Comparison of ENCODE assay signal across 8 mouse cellular contexts in the genomic region with DNA sequence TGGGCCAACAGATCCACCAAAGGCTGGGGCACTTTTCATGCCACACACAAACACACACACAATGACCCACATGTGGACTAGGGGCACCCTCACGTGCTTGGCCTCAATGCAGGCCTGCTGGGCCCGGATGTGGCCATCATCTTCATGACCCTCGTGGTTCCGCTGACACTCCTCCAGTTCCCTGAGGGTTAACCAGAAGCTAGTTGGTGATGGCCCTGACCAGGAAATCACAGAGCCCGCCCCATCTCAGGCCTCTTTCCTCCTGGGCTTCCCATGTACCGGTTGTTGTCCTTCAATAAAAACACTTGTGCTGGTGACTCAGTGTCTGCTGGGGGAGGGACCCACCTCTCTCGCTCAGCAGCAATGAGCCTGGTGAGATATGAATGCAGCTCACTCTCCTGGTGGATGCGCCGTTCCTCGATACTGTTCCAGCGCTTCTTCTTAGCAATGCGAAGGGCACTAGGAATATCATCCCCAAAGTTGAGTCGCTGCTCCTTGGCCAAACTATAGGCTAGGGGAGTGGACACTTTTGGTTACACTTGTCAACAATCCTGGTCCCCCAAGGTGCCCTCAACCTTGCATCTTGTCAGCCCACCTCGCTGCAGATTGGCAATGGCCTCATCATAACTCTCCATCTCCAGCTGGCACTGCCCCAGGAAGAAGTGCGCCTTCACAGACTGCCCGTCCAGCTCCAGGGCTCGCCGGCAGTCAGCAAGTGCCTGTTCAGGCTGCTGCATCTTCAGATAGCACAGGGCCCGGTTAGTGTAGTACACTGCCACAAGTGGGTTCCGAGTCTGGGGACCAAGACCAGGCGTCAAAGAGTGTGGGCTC. TPM values are rescaled to one million over a fixed set of nuclear protein-coding genes. Genes with fewer than 3 reads are reported as not detected.
A peak's percentile ranks its signal among the peaks of the same experiment; 100 is the strongest.
DNase-seq lines count a peak whose midpoint lies in the region; ATAC-seq and TF ChIP-seq lines count a peak whose summit lies in the region.

No protein-coding gene starts in this region.

- peaks cover 52% of the 10 kb centered on the region for H3K36me3 ChIP-seq in forebrain, embryonic 14.5 days (ENCODE audit: control insufficient read depth, insufficient read depth, low read length)
- peaks cover 25% of the 10 kb centered on the region for H3K36me3 ChIP-seq in kidney, embryonic 16.5 days (ENCODE audit: insufficient read depth, low read length)
- H3K36me3 ChIP-seq in myocyte (ENCODE audit: control insufficient read depth, insufficient read depth) = no peaks in the 10 kb centered on the region

- H3K4me1 ChIP-seq in forebrain, embryonic 14.5 days (ENCODE audit: control insufficient read depth, insufficient read depth, low read length) = peaks cover 48% of the 10 kb centered on the region
- peaks cover 63% of the 10 kb centered on the region for H3K4me1 ChIP-seq in kidney, embryonic 16.5 days (ENCODE audit: insufficient read depth, low read length)

- DNase-seq in gastrocnemius, postnatal 14 days = peak; percentile 55
- DNase-seq in gastrocnemius, postnatal 4 days (ENCODE audit: low spot score in 2 of 2) = no peak
- peak; percentile 48 for DNase-seq in adipocyte (ENCODE audit: low spot score)
- DNase-seq in forebrain, embryonic 14.5 days (ENCODE audit: low spot score) = no peak
- DNase-seq in thymus, postnatal 25 days = no peak

- TF ChIP-seq POLR2A in myocyte (IDR thresholded peaks at IDR 0.05; ENCODE audit: insufficient read length, low read depth) = peak; percentile 3

- 63% methylated on average over 21 of the region's 21 CpGs for WGBS in forebrain, embryonic 14.5 days
- WGBS in kidney, embryonic 16.5 days = 48% methylated on average over 21 of the region's 21 CpGs

- H3K4me3 ChIP-seq in forebrain, embryonic 14.5 days (ENCODE audit: low read depth, low read length) = peak overlapping the region; percentile 86
- peak overlapping the region; percentile 82 for H3K4me3 ChIP-seq in kidney, embryonic 16.5 days (ENCODE audit: low read length)
- H3K4me3 ChIP-seq in myocyte = peak overlapping the region; percentile 52

- H3K9me3 ChIP-seq in forebrain, embryonic 14.5 days (replicated peaks; ENCODE audit: control insufficient read depth, low read length) = no peaks in the 10 kb centered on the region
- H3K9me3 ChIP-seq in kidney, embryonic 16.5 days (ENCODE audit: low read length) = no peaks in the 10 kb centered on the region

- peak overlapping the region; percentile 46 for H3ac ChIP-seq in myocyte (ENCODE audit: control insufficient read depth, insufficient read length)

- H3K27me3 ChIP-seq in forebrain, embryonic 14.5 days (replicated peaks; ENCODE audit: control insufficient read depth, insufficient read depth, low read length) = no peaks in the 10 kb centered on the region
- H3K27me3 ChIP-seq in kidney, embryonic 16.5 days (ENCODE audit: insufficient read depth, low read length) = no peaks in the 10 kb centered on the region
- no peaks in the 10 kb centered on the region for H3K27me3 ChIP-seq in myocyte (ENCODE audit: control insufficient read depth, insufficient read depth, insufficient read length)

- peaks cover 37% of the 10 kb centered on the region for H3K79me2 ChIP-seq in myocyte (ENCODE audit: control insufficient read depth, insufficient read depth)

- H3K9ac ChIP-seq in forebrain, embryonic 14.5 days (ENCODE audit: low read length) = peak overlapping the region; percentile 89
- H3K9ac ChIP-seq in kidney, embryonic 16.5 days (replicated peaks; ENCODE audit: low read length) = peak overlapping the region; percentile 88

- intact Hi-C loops in gastrocnemius, postnatal 14 days (cut with DNase I; ENCODE audit: low total_unique reads) = no loop called here

- no peak for ATAC-seq in forebrain, embryonic 14.5 days
- ATAC-seq in kidney, embryonic 16.5 days (ENCODE audit: low FRiP score, low TSS enrichment) = no peak
- no peak for ATAC-seq in granulocyte monocyte progenitor cell, adult 5-6 weeks (replicated peaks; ENCODE audit: poor library complexity, severe bottlenecking)

- peak overlapping the region; percentile 82; the same call in 1 of the 2 replicates for H3K27ac ChIP-seq in forebrain, embryonic 14.5 days (ENCODE audit: low read depth, low read length)
- H3K27ac ChIP-seq in kidney, embryonic 16.5 days (ENCODE audit: low read length) = peak overlapping the region; percentile 90

- H3K4me2 ChIP-seq in forebrain, embryonic 14.5 days (ENCODE audit: low read length) = peak overlapping the region; percentile 80
- H3K4me2 ChIP-seq in kidney, embryonic 16.5 days (replicated peaks; ENCODE audit: low read depth, low read length) = peak overlapping the region; percentile 95
- H3K4me2 ChIP-seq in myocyte (ENCODE audit: low read depth) = peak overlapping the region; percentile 94

TF ChIP-seq in myocyte, 11 proteins besides CTCF, POLR2A, EP300 and RAD21:
- peak; percentile 73 for TF ChIP-seq POLR2AphosphoS2 (IDR thresholded peaks at IDR 0.05; ENCODE audit: insufficient read length, low read depth)
- TF ChIP-seq MAX (IDR thresholded peaks at IDR 0.05; ENCODE audit: low read depth) = no peak

RNA-seq across cellular contexts. Expression of a gene that starts 1.5 kb away (rescaled TPM):
- 10 to 100 TPM; 80.2 to 81.3 TPM for total RNA-seq in gastrocnemius, postnatal 14 days (2021)
- 100 to 1,000 TPM; 116 to 134 TPM for total RNA-seq in gastrocnemius, postnatal 4 days (2021)
- 315 and 322 TPM in 2 replicates for polyA plus RNA-seq in forebrain, embryonic 14.5 days (2014; fragmentation: Nextera tagmentation; extraction: Ambion mirVana)
- 387 and 393 TPM in 2 replicates for polyA plus RNA-seq in kidney, embryonic 16.5 days (2015; fragmentation: Nextera tagmentation; extraction: Ambion mirVana)
- polyA plus RNA-seq in myocyte (2012; fragmentation: generic; extraction: Trizol) = 196 TPM
- total RNA-seq in granulocyte monocyte progenitor cell, adult 5-6 weeks (2014; fragmentation: Nextera tagmentation) = 112 and 131 TPM in 2 replicates
- total RNA-seq in granulocyte monocyte progenitor cell, adult 5-6 weeks (2017) = 99.3 and 101 TPM in 2 replicates

RNA-seq across cellular contexts. Expression of a gene that starts 3.0 kb away (rescaled TPM):
- 10 to 100 TPM; 20.3 to 23.6 TPM for total RNA-seq in gastrocnemius, postnatal 14 days (2021)
- 10 to 100 TPM; 31.6 to 32.4 TPM for total RNA-seq in gastrocnemius, postnatal 4 days (2021)
- 56.6 and 56.9 TPM in 2 replicates for polyA plus RNA-seq in forebrain, embryonic 14.5 days (2014; fragmentation: Nextera tagmentation; extraction: Ambion mirVana)
- polyA plus RNA-seq in kidney, embryonic 16.5 days (2015; fragmentation: Nextera tagmentation; extraction: Ambion mirVana) = 72.3 and 73.0 TPM in 2 replicates
- polyA plus RNA-seq in myocyte (2012; fragmentation: generic; extraction: Trizol) = 15.5 TPM
- total RNA-seq in granulocyte monocyte progenitor cell, adult 5-6 weeks (2014; fragmentation: Nextera tagmentation) = 19.5 and 23.1 TPM in 2 replicates
- total RNA-seq in granulocyte monocyte progenitor cell, adult 5-6 weeks (2017) = 15.2 and 23.4 TPM in 2 replicates

RNA-seq across cellular contexts. Expression of a gene that starts 5.4 kb away (rescaled TPM):
- total RNA-seq in gastrocnemius, postnatal 14 days (2021) = 10 to 100 TPM; 11.7 to 12.0 TPM
- total RNA-seq in gastrocnemius, postnatal 4 days (2021) = 1 to 10 TPM; 7.6 to 10.0 TPM
- polyA plus RNA-seq in forebrain, embryonic 14.5 days (2014; fragmentation: Nextera tagmentation; extraction: Ambion mirVana) = 33.6 and 35.4 TPM in 2 replicates
- 3.3 and 4.0 TPM in 2 replicates for polyA plus RNA-seq in kidney, embryonic 16.5 days (2015; fragmentation: Nextera tagmentation; extraction: Ambion mirVana)
- 0.67 TPM for polyA plus RNA-seq in myocyte (2012; fragmentation: generic; extraction: Trizol)
- 1.1 and 3.0 TPM in 2 replicates for total RNA-seq in granulocyte monocyte progenitor cell, adult 5-6 weeks (2014; fragmentation: Nextera tagmentation)
- not detected in 2 replicates for total RNA-seq in granulocyte monocyte progenitor cell, adult 5-6 weeks (2017)

RNA-seq across cellular contexts. Expression of a gene that starts 8.2 kb away (rescaled TPM):
- total RNA-seq in gastrocnemius, postnatal 14 days (2021) = 1 to 10 TPM; 9.1 to 9.2 TPM
- 10 to 100 TPM; 12.2 to 13.7 TPM for total RNA-seq in gastrocnemius, postnatal 4 days (2021)
- polyA plus RNA-seq in forebrain, embryonic 14.5 days (2014; fragmentation: Nextera tagmentation; extraction: Ambion mirVana) = 33.3 and 37.4 TPM in 2 replicates
- polyA plus RNA-seq in kidney, embryonic 16.5 days (2015; fragmentation: Nextera tagmentation; extraction: Ambion mirVana) = 33.1 and 35.3 TPM in 2 replicates
- 18.0 TPM for polyA plus RNA-seq in myocyte (2012; fragmentation: generic; extraction: Trizol)
- 12.5 and 16.9 TPM in 2 replicates for total RNA-seq in granulocyte monocyte progenitor cell, adult 5-6 weeks (2014; fragmentation: Nextera tagmentation)
- total RNA-seq in granulocyte monocyte progenitor cell, adult 5-6 weeks (2017) = 14.8 and 19.3 TPM in 2 replicates

RNA-seq across cellular contexts. Expression of a gene that starts 9.9 kb away (rescaled TPM):
- 10 to 100 TPM in 1 of 2 experiments, 1 to 10 TPM in 1; 7.5 to 11.0 TPM for total RNA-seq in gastrocnemius, postnatal 14 days (2021)
- total RNA-seq in gastrocnemius, postnatal 4 days (2021) = 1 to 10 TPM; 5.4 to 7.6 TPM
- polyA plus RNA-seq in forebrain, embryonic 14.5 days (2014; fragmentation: Nextera tagmentation; extraction: Ambion mirVana) = 5.1 and 6.2 TPM in 2 replicates
- polyA plus RNA-seq in kidney, embryonic 16.5 days (2015; fragmentation: Nextera tagmentation; extraction: Ambion mirVana) = 4.0 and 4.3 TPM in 2 replicates
- polyA plus RNA-seq in myocyte (2012; fragmentation: generic; extraction: Trizol) = 0.67 TPM
- total RNA-seq in granulocyte monocyte progenitor cell, adult 5-6 weeks (2014; fragmentation: Nextera tagmentation) = 1.2 TPM in 1 of 2 replicates, not detected in the other
- 0.41 and 1.2 TPM in 2 replicates for total RNA-seq in granulocyte monocyte progenitor cell, adult 5-6 weeks (2017)

Comparison
In these comparisons a context has a peak if more than half of its experiments do, and no peak if none do; other contexts are left out.
1. DNase-seq: peak in gastrocnemius, postnatal 14 days (single experiment) and adipocyte (single experiment); none in gastrocnemius, postnatal 4 days (0 of 2), forebrain, embryonic 14.5 days (single experiment) and thymus, postnatal 25 days (single experiment).
2. Peak in every context shown above with its lines, with median percentiles within 50 percentile points of each other: H3K4me2 ChIP-seq and H3K4me3 ChIP-seq.